ENCODE assay signal across 8 mouse cellular contexts in the genomic region with DNA sequence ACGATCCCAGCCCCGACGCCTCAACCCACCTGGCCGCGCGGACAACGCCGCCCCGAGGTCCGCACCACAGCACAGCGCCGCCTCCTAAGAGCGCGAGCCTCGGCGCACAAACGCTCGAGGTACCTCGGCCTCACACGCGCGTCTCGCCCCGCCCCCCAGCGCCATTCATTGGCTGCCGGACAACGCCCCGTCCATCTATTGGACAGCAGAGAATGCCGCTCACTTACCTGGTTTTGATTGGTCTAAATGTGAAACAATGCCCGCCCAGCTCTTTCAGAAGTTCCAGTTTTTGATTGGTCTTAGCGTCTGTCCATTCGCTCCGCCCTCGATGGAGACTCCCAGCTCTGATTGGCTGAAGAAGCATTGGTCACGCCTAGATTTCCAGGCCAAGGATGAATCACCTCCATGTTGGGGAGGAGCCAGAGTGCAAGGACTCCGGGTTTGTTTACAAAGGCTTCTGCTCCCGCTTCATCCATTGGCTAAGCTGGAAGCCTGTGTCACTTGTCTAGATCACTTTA. TPM values are rescaled to one million over a fixed set of nuclear protein-coding genes. Genes with fewer than 3 reads are reported as not detected.
A peak's percentile ranks its signal among the peaks of the same experiment; 100 is the strongest.
DNase-seq lines count a peak whose midpoint lies in the region; ATAC-seq lines count a peak whose summit lies in the region.

A gene (minus strand): TSS at position 136 of the 518 bp plus-strand sequence.

- DNase-seq in c-Kit-negative CD71-positive TER-119-positive erythroid progenitor cells, embryonic 14.5 days (ENCODE audit: low read depth, low spot score): peak; percentile 98
- DNase-seq in fibroblast of lung, adult 2 months (ENCODE audit: low read depth): peak; percentile 100
- DNase-seq in kidney, postnatal 14 days: peak; percentile 99
- peak; percentile 97 for DNase-seq in liver, embryonic 13.5 days
- DNase-seq in neural tube, embryonic 10.5 days (ENCODE audit: extremely low spot score, low spot score): peak; percentile 96

- peak within 1 kb of the TSS; percentile 62 to 72 for H3K4me3 ChIP-seq in heart, embryonic 14.5 days (ENCODE audit: control insufficient read depth in 1 of 2, insufficient read depth in 1 of 2, low read depth in 1 of 2, low read length in 2 of 2)
- H3K4me3 ChIP-seq in liver, embryonic 13.5 days (replicated peaks): peak within 1 kb of the TSS; percentile 69
- H3K4me3 ChIP-seq in stomach, embryonic 16.5 days (replicated peaks; ENCODE audit: low read length): peak within 1 kb of the TSS; percentile 71

- H3K27me3 ChIP-seq in heart, embryonic 14.5 days (ENCODE audit: control insufficient read depth, insufficient read depth, low read length): no peaks in the 10 kb centered on the region
- H3K27me3 ChIP-seq in liver, embryonic 13.5 days: no peaks in the 10 kb centered on the region
- H3K27me3 ChIP-seq in stomach, embryonic 16.5 days (ENCODE audit: control insufficient read depth, insufficient read depth, low read length): no peaks in the 10 kb centered on the region

- H3K36me3 ChIP-seq in heart, embryonic 14.5 days (ENCODE audit: control insufficient read depth, insufficient read depth, low read length): no peaks in the 10 kb centered on the region
- H3K36me3 ChIP-seq in liver, embryonic 13.5 days: no peaks in the 10 kb centered on the region
- no peaks in the 10 kb centered on the region for H3K36me3 ChIP-seq in stomach, embryonic 16.5 days (ENCODE audit: control insufficient read depth, insufficient read depth, low read length)

- WGBS in heart, embryonic 14.5 days: under 1% methylated on average over 37 of the region's 37 CpGs
- under 1% methylated on average over 37 of the region's 37 CpGs for WGBS in liver, embryonic 13.5 days (ENCODE audit: insufficient replicate concordance)
- WGBS in stomach, embryonic 16.5 days: under 1% methylated on average over 36 of the region's 37 CpGs

- peak within 1 kb of the TSS; percentile 54 to 76 for H3K27ac ChIP-seq in heart, embryonic 14.5 days (replicated peaks in 1 of 2; ENCODE audit: control insufficient read depth in 1 of 2, insufficient read depth in 1 of 2, low read depth in 2 of 2, low read length in 2 of 2)
- H3K27ac ChIP-seq in liver, embryonic 13.5 days: peak within 1 kb of the TSS; percentile 66
- peak within 1 kb of the TSS; percentile 77 for H3K27ac ChIP-seq in stomach, embryonic 16.5 days (ENCODE audit: low read length)

- H3K4me1 ChIP-seq in heart, embryonic 14.5 days (ENCODE audit: control insufficient read depth in 2 of 2, insufficient read depth in 2 of 2, low read length in 2 of 2): peaks cover 2 to 7% of the 10 kb centered on the region in 2 experiments; a peak in 3 of 4 replicates
- H3K4me1 ChIP-seq in liver, embryonic 13.5 days (replicated peaks): peaks cover 20% of the 10 kb centered on the region
- H3K4me1 ChIP-seq in stomach, embryonic 16.5 days (ENCODE audit: control insufficient read depth, insufficient read depth, low read length): peaks cover 2% of the 10 kb centered on the region; the same call in 1 of the 2 replicates

- H3K4me2 ChIP-seq in heart, embryonic 14.5 days (ENCODE audit: low read length): peak within 1 kb of the TSS; percentile 95
- H3K4me2 ChIP-seq in liver, embryonic 13.5 days: peak within 1 kb of the TSS; percentile 94
- H3K4me2 ChIP-seq in stomach, embryonic 16.5 days (ENCODE audit: low read depth, low read length): peak within 1 kb of the TSS; percentile 79

- peak within 1 kb of the TSS; percentile 83 for H3K9ac ChIP-seq in heart, embryonic 14.5 days (ENCODE audit: low read length)
- peak within 1 kb of the TSS; percentile 79 for H3K9ac ChIP-seq in liver, embryonic 13.5 days
- H3K9ac ChIP-seq in stomach, embryonic 16.5 days (ENCODE audit: low read length): peak within 1 kb of the TSS; percentile 83

- ATAC-seq in CD4-positive, CD25-positive, alpha-beta regulatory T cell, adult 4 months: peak; percentile 93
- ATAC-seq in heart, embryonic 14.5 days (ENCODE audit: insufficient number of reproducible peaks, insufficient read depth, low FRiP score, low read depth): peak; percentile 98
- peak; percentile 97 for ATAC-seq in liver, embryonic 13.5 days (ENCODE audit: low read depth)
- ATAC-seq in stomach, embryonic 16.5 days (ENCODE audit: insufficient read depth, low FRiP score): peak; percentile 99

- H3K9me3 ChIP-seq in heart, embryonic 14.5 days (ENCODE audit: control insufficient read depth, low read length): no peaks in the 10 kb centered on the region
- H3K9me3 ChIP-seq in liver, embryonic 13.5 days (replicated peaks): no peaks in the 10 kb centered on the region
- no peaks in the 10 kb centered on the region for H3K9me3 ChIP-seq in stomach, embryonic 16.5 days (replicated peaks; ENCODE audit: control insufficient read depth, low read length)

RNA-seq across cellular contexts. Expression of the gene that starts here (rescaled TPM):
- 10 to 100 TPM; 18.5 to 36.3 TPM for polyA plus RNA-seq in CD4-positive, CD25-positive, alpha-beta regulatory T cell, adult 4 months (2017; shearing (Covaris generic))
- polyA plus RNA-seq in heart, embryonic 14.5 days (2014; fragmentation: Nextera tagmentation; extraction: Ambion mirVana): 11.1 and 14.9 TPM in 2 replicates
- polyA plus RNA-seq in liver, embryonic 13.5 days (2015; fragmentation: Nextera tagmentation; extraction: Ambion mirVana): 3.7 and 3.9 TPM in 2 replicates
- 18.3 and 19.7 TPM in 2 replicates for polyA plus RNA-seq in stomach, embryonic 16.5 days (2015; fragmentation: Nextera tagmentation; extraction: Ambion mirVana)

Comparison
In these comparisons a context has a peak if more than half of its experiments do, and no peak if none do; other contexts are left out.
1. Peak in every context shown above with its lines: DNase-seq, ATAC-seq, H3K4me3 ChIP-seq and H3K27ac ChIP-seq.